Mouse (Mus musculus) small intestine, adult 2 months (tissue): Measurements from ENCODE around the gene Sytl4.

ENCODE experiments used
- CTCF ChIP-seq: fragments of 200-500 bp; IDR thresholded peaks from 2 replicates; pipeline ENCODE4 v1.5.1; 2012; ENCODE audit warnings: low read depth, mild to moderate bottlenecking, control low read depth, inconsistent platforms, low read length, moderate library complexity, mixed read lengths; ENCODE audit not compliant: insufficient replicate concordance, insufficient read length; ENCODE audit errors: extremely low read depth
- POLR2A ChIP-seq: fragments of 200-500 bp; IDR thresholded peaks from 2 replicates; pipeline ENCODE4 v1.6.1; 2012; ENCODE audit warnings: low read depth, mild to moderate bottlenecking, control low read depth, inconsistent platforms, low read length, moderate library complexity

- no peak for TF ChIP-seq CTCF
- no peak for TF ChIP-seq POLR2A
Observed at GRCm38 (mm10) chrX:133913006-133913405, 68.6 kb downstream of the Sytl4 start.
